In the genomic region with DNA sequence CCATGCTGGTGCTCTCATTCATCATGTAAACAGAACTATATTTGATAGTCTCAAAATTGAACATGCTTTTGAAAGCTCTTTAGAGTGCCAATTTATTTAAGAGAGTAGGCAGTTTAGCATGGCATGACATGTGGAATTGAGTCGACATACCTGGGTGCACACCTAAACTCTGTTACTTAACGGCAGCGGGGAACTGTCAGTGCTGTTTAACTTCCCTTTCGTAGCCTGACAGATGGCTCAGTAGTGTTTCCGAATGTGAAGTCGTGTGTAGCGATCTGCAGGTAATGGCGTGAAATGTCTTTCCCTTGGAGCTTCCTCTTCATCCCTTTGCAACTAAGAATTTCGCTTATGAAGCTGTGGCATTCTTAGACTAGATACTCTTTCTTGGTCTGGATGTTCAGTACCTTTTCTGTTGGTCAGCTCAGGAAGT, we compare ENCODE assay signal across 17 mouse cellular contexts.
DNase-seq lines count a peak whose midpoint lies in the region; TF ChIP-seq lines count a peak whose summit lies in the region.
"Had no signal": no experiment of that assay in that cellular context is flagged by ENCODE, and none has a peak within 500 bp of the region (broad histone marks: within the 10 kb centered on the region; RNA-seq: fewer than 3 reads in every experiment).

No protein-coding gene starts in this region.

- no peak overlapping the region for H3K4me3 ChIP-seq in layer of hippocampus, adult 2 months
- H3K4me3 ChIP-seq: forebrain, embryonic 12.5 days; gastrocnemius, adult 2 months; heart, embryonic 15.5 days; midbrain, embryonic 12.5 days; neural tube, embryonic 15.5 days had no signal

- H3K27ac ChIP-seq in layer of hippocampus, adult 2 months, result peak overlapping the region; percentile 47
- H3K27ac ChIP-seq: forebrain, embryonic 12.5 days; gastrocnemius, adult 2 months; heart, embryonic 15.5 days; kidney, postnatal 0 days; midbrain, embryonic 12.5 days; neural tube, embryonic 15.5 days had no signal

- no peak for DNase-seq in layer of hippocampus, adult 2 months (ENCODE audit: low spot score in 2 of 2)
- DNase-seq in layer of hippocampus, postnatal 14 days (ENCODE audit: low spot score in 2 of 2), result no peak
- peak; percentile 38 for DNase-seq in cerebellum, adult 11-12 months
- DNase-seq in cerebellum, postnatal 10 days, result peak; percentile 44 to 47
- DNase-seq in splenic B cell, adult 2 months (ENCODE audit: low read depth, low spot score), result peak; percentile 51
- DNase-seq in testis, postnatal 14 days (ENCODE audit: low spot score), result no peak
- DNase-seq in testis, postnatal 10 days (ENCODE audit: low spot score), result no peak
- DNase-seq in kidney, postnatal 10 days, result no peak
- DNase-seq: adrenal gland, postnatal 14 days; gastrocnemius, adult 2 months; heart, postnatal 4 days; lung, postnatal 10 days had no signal

- no peak for TF ChIP-seq CTCF in layer of hippocampus, adult 2 months (conservative IDR thresholded peaks at IDR 0.05)

- no peaks in the 10 kb centered on the region for H3K36me3 ChIP-seq in splenic B cell, adult 2 months (ENCODE audit: control insufficient read depth, insufficient read depth, low read length, poor library complexity, severe bottlenecking)
- H3K36me3 ChIP-seq: forebrain, embryonic 12.5 days; heart, embryonic 15.5 days; midbrain, embryonic 12.5 days; neural tube, embryonic 15.5 days had no signal

- no peaks in the 10 kb centered on the region for H3K27me3 ChIP-seq in splenic B cell, adult 2 months (ENCODE audit: control insufficient read depth, insufficient read depth, low read length, poor library complexity, severe bottlenecking)
- H3K27me3 ChIP-seq: forebrain, embryonic 12.5 days; heart, embryonic 15.5 days; midbrain, embryonic 12.5 days; neural tube, embryonic 15.5 days had no signal

Comparison
In these comparisons a context has a peak if more than half of its experiments do, and no peak if none do; other contexts are left out.
1. DNase-seq: peak in cerebellum, adult 11-12 months (single experiment), cerebellum, postnatal 10 days (2 of 2) and splenic B cell, adult 2 months (single experiment); none in layer of hippocampus, adult 2 months (0 of 2), layer of hippocampus, postnatal 14 days (0 of 2), testis, postnatal 14 days (single experiment), testis, postnatal 10 days (single experiment) and kidney, postnatal 10 days (single experiment).